Mouse (Mus musculus): ENCODE data around the gene Pcca. TPM values are rescaled to one million over a fixed set of nuclear protein-coding genes. Genes with fewer than 3 reads are reported as not detected.

Gene Pcca
- polyA plus RNA-seq, 1 experiment from 2014 or later, result 36.0 TPM

- WGBS, result 93% methylated on average over 1 of the region's 1 CpGs
- H3K9ac ChIP-seq (ENCODE audit: low read depth, low read length), result no peak overlapping the region
- DNase-seq (ENCODE audit: low spot score), result no peak
- H3K4me3 ChIP-seq (replicated peaks; ENCODE audit: low read depth, low read length), result no peak overlapping the region
- TF ChIP-seq CTCF (IDR thresholded peaks at IDR 0.05; ENCODE audit: low read depth), result no peak
- H3K27ac ChIP-seq, result no peak overlapping the region
- no peak overlapping the region for H3K4me2 ChIP-seq (ENCODE audit: low read length)
- no peaks in the 10 kb centered on the region for H3K9me3 ChIP-seq (replicated peaks; ENCODE audit: low read length)
- no peaks in the 10 kb centered on the region for H3K27me3 ChIP-seq (ENCODE audit: insufficient read depth, low read length)
- H3K4me1 ChIP-seq (replicated peaks; ENCODE audit: insufficient read depth, low read length), result no peaks in the 10 kb centered on the region
- ATAC-seq (replicated peaks; ENCODE audit: low FRiP score, low read depth), result no peak
- H3K36me3 ChIP-seq (ENCODE audit: insufficient read depth, low read length), result no peaks in the 10 kb centered on the region
These were observed 296.3 kb downstream of the Pcca start for GRCm38 (mm10) chr14:122830433-122830832.

GRCm38 (mm10) chr14:122833666-122834065, 299.5 kb downstream of the Pcca start:
- ATAC-seq (replicated peaks; ENCODE audit: low FRiP score, low read depth) (no peak), DNase-seq (ENCODE audit: low spot score) (no peak)
- 81% methylated on average over 3 of the region's 3 CpGs for WGBS
- Histone ChIP-seq H3K27me3 (ENCODE audit: insufficient read depth, low read length) (no peaks in the 10 kb centered on the region), H3K36me3 (ENCODE audit: insufficient read depth, low read length) (no peaks in the 10 kb centered on the region), H3K27ac (no peak overlapping the region), H3K9ac (ENCODE audit: low read depth, low read length) (no peak overlapping the region), H3K4me3 (replicated peaks; ENCODE audit: low read depth, low read length) (no peak overlapping the region), H3K4me1 (replicated peaks; ENCODE audit: insufficient read depth, low read length) (no peaks in the 10 kb centered on the region), H3K4me2 (ENCODE audit: low read length) (no peak overlapping the region), H3K9me3 (replicated peaks; ENCODE audit: low read length) (no peaks in the 10 kb centered on the region)
- TF ChIP-seq CTCF (IDR thresholded peaks at IDR 0.05; ENCODE audit: low read depth), result no peak

- whole genome bisulfite sequencing, result 92% methylated on average over 1 of the region's 1 CpGs
- Histone ChIP-seq H3K4me2 (ENCODE audit: low read length) (no peak overlapping the region), H3K4me3 (replicated peaks; ENCODE audit: low read depth, low read length) (no peak overlapping the region), H3K36me3 (ENCODE audit: insufficient read depth, low read length) (no peaks in the 10 kb centered on the region), H3K27me3 (ENCODE audit: insufficient read depth, low read length) (no peaks in the 10 kb centered on the region), H3K27ac (no peak overlapping the region), H3K9ac (ENCODE audit: low read depth, low read length) (no peak overlapping the region), H3K9me3 (replicated peaks; ENCODE audit: low read length) (no peaks in the 10 kb centered on the region), H3K4me1 (replicated peaks; ENCODE audit: insufficient read depth, low read length) (no peaks in the 10 kb centered on the region)
- no peak for TF ChIP-seq CTCF (IDR thresholded peaks at IDR 0.05; ENCODE audit: low read depth)
- ATAC-seq (replicated peaks; ENCODE audit: low FRiP score, low read depth) (0 out of 2 replicates have a peak, but pooled peaks have one; percentile 25), DNase-seq (ENCODE audit: low spot score) (no peak)
These were observed 300.6 kb downstream of the Pcca start for GRCm38 (mm10) chr14:122834753-122835152.

DNA sequence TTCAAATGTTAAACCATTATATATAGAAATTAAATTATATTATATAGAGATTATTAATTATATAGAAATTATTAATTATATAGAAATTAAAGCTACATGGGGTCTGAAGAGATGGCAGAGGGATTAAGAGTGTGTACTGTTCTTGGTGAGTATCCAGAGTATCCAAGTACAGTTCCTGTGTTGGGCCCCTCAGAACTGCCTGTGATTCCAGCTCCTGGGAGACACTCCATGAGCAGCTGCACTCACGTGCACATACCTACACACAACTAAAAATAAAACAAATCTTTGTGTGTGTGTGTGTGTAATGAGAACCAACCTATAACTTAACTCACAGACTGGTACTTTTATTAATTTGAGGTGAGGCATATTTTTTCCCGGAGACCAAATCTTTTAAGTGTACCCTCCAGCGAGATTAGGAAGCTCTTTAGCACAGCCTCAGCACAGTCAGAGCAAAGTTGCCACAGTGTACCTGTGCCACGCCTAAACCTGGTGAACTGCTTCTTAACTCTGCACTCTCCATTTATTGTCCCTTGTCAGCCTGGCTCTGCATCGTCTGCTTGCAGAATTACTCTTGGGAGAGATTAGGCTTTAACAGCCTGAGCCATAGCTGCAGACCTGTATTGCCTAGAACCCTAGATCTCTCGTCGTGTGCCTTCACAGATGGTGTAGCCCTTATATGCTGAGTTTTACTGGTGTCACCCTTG, 301.5 kb downstream of the Pcca start:
- H3K4me1 ChIP-seq (replicated peaks; ENCODE audit: insufficient read depth, low read length), result no peaks in the 10 kb centered on the region
- no peaks in the 10 kb centered on the region for H3K36me3 ChIP-seq (ENCODE audit: insufficient read depth, low read length)
- DNase-seq (ENCODE audit: low spot score) (no peak), ATAC-seq (replicated peaks; ENCODE audit: low FRiP score, low read depth) (no peak)
- TF ChIP-seq CTCF (IDR thresholded peaks at IDR 0.05; ENCODE audit: low read depth), result no peak
- no peak overlapping the region for H3K9ac ChIP-seq (ENCODE audit: low read depth, low read length)
- H3K4me3 ChIP-seq (replicated peaks; ENCODE audit: low read depth, low read length), result no peak overlapping the region
- H3K4me2 ChIP-seq (ENCODE audit: low read length), result no peak overlapping the region
- H3K27ac ChIP-seq, result no peak overlapping the region
- 67% methylated on average over 7 of the region's 7 CpGs for WGBS
- no peaks in the 10 kb centered on the region for H3K9me3 ChIP-seq (replicated peaks; ENCODE audit: low read length)
- H3K27me3 ChIP-seq (ENCODE audit: insufficient read depth, low read length), result no peaks in the 10 kb centered on the region

GRCm38 (mm10) chr14:122836221-122836620, 302.1 kb downstream of the Pcca start:
- Histone ChIP-seq H3K4me1 (replicated peaks; ENCODE audit: insufficient read depth, low read length) (no peaks in the 10 kb centered on the region), H3K4me3 (replicated peaks; ENCODE audit: low read depth, low read length) (no peak overlapping the region), H3K4me2 (ENCODE audit: low read length) (no peak overlapping the region), H3K27ac (no peak overlapping the region), H3K27me3 (ENCODE audit: insufficient read depth, low read length) (no peaks in the 10 kb centered on the region), H3K9me3 (replicated peaks; ENCODE audit: low read length) (no peaks in the 10 kb centered on the region), H3K36me3 (ENCODE audit: insufficient read depth, low read length) (no peaks in the 10 kb centered on the region), H3K9ac (ENCODE audit: low read depth, low read length) (no peak overlapping the region)
- WGBS, result 37% methylated on average over 4 of the region's 4 CpGs
- DNase-seq (ENCODE audit: low spot score) (no peak), ATAC-seq (replicated peaks; ENCODE audit: low FRiP score, low read depth) (no peak)
- TF ChIP-seq CTCF (IDR thresholded peaks at IDR 0.05; ENCODE audit: low read depth), result no peak

- no peak for TF ChIP-seq CTCF (IDR thresholded peaks at IDR 0.05; ENCODE audit: low read depth)
- Histone ChIP-seq H3K4me2 (ENCODE audit: low read length) (no peak overlapping the region), H3K27me3 (ENCODE audit: insufficient read depth, low read length) (no peaks in the 10 kb centered on the region), H3K36me3 (ENCODE audit: insufficient read depth, low read length) (no peaks in the 10 kb centered on the region), H3K27ac (no peak overlapping the region), H3K9me3 (replicated peaks; ENCODE audit: low read length) (no peaks in the 10 kb centered on the region), H3K4me1 (replicated peaks; ENCODE audit: insufficient read depth, low read length) (no peaks in the 10 kb centered on the region), H3K9ac (ENCODE audit: low read depth, low read length) (no peak overlapping the region), H3K4me3 (replicated peaks; ENCODE audit: low read depth, low read length) (no peak overlapping the region)
- WGBS, result 77% methylated on average over 2 of the region's 2 CpGs
- DNase-seq (ENCODE audit: low spot score) (no peak), ATAC-seq (replicated peaks; ENCODE audit: low FRiP score, low read depth) (no peak)
These were observed 302.9 kb downstream of the Pcca start for GRCm38 (mm10) chr14:122837018-122837417.
